Mouse (Mus musculus): Measurements from ENCODE around the gene Chn2.

Gene Chn2

GRCm38 (mm10) chr6:54253206-54253605 lies 213.9 kb downstream of the Chn2 start:
- DNase-seq = no peak

GRCm38 (mm10) chr6:54253881-54254280 lies 214.5 kb downstream of the Chn2 start:
- DNase-seq = no peak

- no peak for DNase-seq
These were observed 215.4 kb downstream of the Chn2 start for GRCm38 (mm10) chr6:54254759-54255158.

GRCm38 (mm10) chr6:54255321-54255720 lies 216.0 kb downstream of the Chn2 start:
- DNase-seq = no peak

- DNase-seq = no peak
These were observed 217.0 kb downstream of the Chn2 start for GRCm38 (mm10) chr6:54256397-54256796.

GRCm38 (mm10) chr6:54257552-54257951 lies 218.2 kb downstream of the Chn2 start:
- no peak for DNase-seq

- DNase-seq = no peak
These were observed 219.1 kb downstream of the Chn2 start for GRCm38 (mm10) chr6:54258462-54258861.

GRCm38 (mm10) chr6:54262732-54263131 lies 223.4 kb downstream of the Chn2 start:
- DNase-seq = no peak

GRCm38 (mm10) chr6:54263890-54264289 lies 224.5 kb downstream of the Chn2 start:
- no peak for DNase-seq

- DNase-seq = no peak
These were observed 225.2 kb downstream of the Chn2 start for GRCm38 (mm10) chr6:54264537-54264936.

GRCm38 (mm10) chr6:54265384-54265783 lies 226.0 kb downstream of the Chn2 start:
- no peak for DNase-seq

- DNase-seq = no peak
These were observed 233.4 kb downstream of the Chn2 start for GRCm38 (mm10) chr6:54272556-54273378.

GRCm38 (mm10) chr6:54273379-54273730 lies 234.0 kb downstream of the Chn2 start:
- no peak for DNase-seq

GRCm38 (mm10) chr6:54277234-54277633 lies 237.9 kb downstream of the Chn2 start:
- DNase-seq = no peak

GRCm38 (mm10) chr6:54277828-54278227 lies 238.5 kb downstream of the Chn2 start:
- no peak for DNase-seq

GRCm38 (mm10) chr6:54278613-54279012 lies 239.3 kb downstream of the Chn2 start:
- DNase-seq = no peak

- DNase-seq = no peak
These were observed 240.0 kb downstream of the Chn2 start for GRCm38 (mm10) chr6:54279391-54279790.

GRCm38 (mm10) chr6:54280248-54280647 lies 240.9 kb downstream of the Chn2 start:
- DNase-seq = no peak

- no peak for DNase-seq
These were observed 243.9 kb downstream of the Chn2 start for GRCm38 (mm10) chr6:54283299-54283698.

GRCm38 (mm10) chr6:54284167-54284711 lies 244.9 kb downstream of the Chn2 start:
- no peak for DNase-seq

GRCm38 (mm10) chr6:54286813-54287212 lies 247.5 kb downstream of the Chn2 start:
- no peak for DNase-seq

GRCm38 (mm10) chr6:54289774-54290500 lies 250.6 kb downstream of the Chn2 start:
- no peak for DNase-seq

GRCm38 (mm10) chr6:54297231-54297630 lies 257.9 kb downstream of the Chn2 start:
- no peak for DNase-seq

- DNase-seq = no peak
These were observed 260.1 kb downstream of the Chn2 start for GRCm38 (mm10) chr6:54299417-54299816.
